ENCODE assay signal across 8 mouse cellular contexts in genomic region chr16:32098897-32099637, GRCm38 (mm10). TPM values are rescaled to one million over a fixed set of nuclear protein-coding genes. Genes with fewer than 3 reads are reported as not detected.
A peak's percentile ranks its signal among the peaks of the same experiment; 100 is the strongest.
DNase-seq lines count a peak whose midpoint lies in the region; ATAC-seq lines count a peak whose summit lies in the region.

No protein-coding gene starts in this region.

- H3K4me3 ChIP-seq in kidney, embryonic 16.5 days (ENCODE audit: low read length): peak overlapping the region; percentile 80
- peak overlapping the region; percentile 89 for H3K4me3 ChIP-seq in brown adipose tissue, adult 24 weeks (ENCODE audit: insufficient read depth, low read depth, low read length)
- H3K4me3 ChIP-seq in hindbrain, embryonic 15.5 days: peak overlapping the region; percentile 87
- H3K4me3 ChIP-seq in midbrain, embryonic 13.5 days (replicated peaks): peak overlapping the region; percentile 81

- peaks cover 30% of the 10 kb centered on the region for H3K36me3 ChIP-seq in kidney, embryonic 16.5 days (ENCODE audit: insufficient read depth, low read length)
- peaks cover 25% of the 10 kb centered on the region for H3K36me3 ChIP-seq in hindbrain, embryonic 15.5 days
- peaks cover 34% of the 10 kb centered on the region for H3K36me3 ChIP-seq in midbrain, embryonic 13.5 days

- H3K4me1 ChIP-seq in kidney, embryonic 16.5 days (ENCODE audit: insufficient read depth, low read length): peaks cover 15% of the 10 kb centered on the region
- H3K4me1 ChIP-seq in brown adipose tissue, adult 24 weeks (ENCODE audit: control insufficient read depth, insufficient read depth, insufficient read length, low read length): no peaks in the 10 kb centered on the region
- peaks cover 17% of the 10 kb centered on the region for H3K4me1 ChIP-seq in hindbrain, embryonic 15.5 days (replicated peaks)
- peaks cover 20% of the 10 kb centered on the region for H3K4me1 ChIP-seq in midbrain, embryonic 13.5 days (replicated peaks)

- no peaks in the 10 kb centered on the region for H3K9me3 ChIP-seq in kidney, embryonic 16.5 days (ENCODE audit: low read length)
- H3K9me3 ChIP-seq in hindbrain, embryonic 15.5 days: no peaks in the 10 kb centered on the region
- no peaks in the 10 kb centered on the region for H3K9me3 ChIP-seq in midbrain, embryonic 13.5 days

- DNase-seq in kidney, adult 18-20 months: no peak
- DNase-seq in cerebellum, adult 18-20 months: no peak
- DNase-seq in urinary bladder, adult 2 months (ENCODE audit: low spot score): no peak
- no peak for DNase-seq in natural killer cell, adult 2 months (ENCODE audit: low spot score in 2 of 2)

- under 1% methylated on average over 39 of the region's 39 CpGs for WGBS in kidney, embryonic 16.5 days
- under 1% methylated on average over 39 of the region's 39 CpGs for WGBS in hindbrain, embryonic 15.5 days
- WGBS in midbrain, embryonic 13.5 days: under 1% methylated on average over 39 of the region's 39 CpGs

- H3K27ac ChIP-seq in kidney, embryonic 16.5 days (ENCODE audit: low read length): peak overlapping the region; percentile 89
- H3K27ac ChIP-seq in brown adipose tissue, adult 24 weeks (replicated peaks; ENCODE audit: low read depth, low read length): peak overlapping the region; percentile 31; the same call in 1 of the 2 replicates
- peak overlapping the region; percentile 81 for H3K27ac ChIP-seq in hindbrain, embryonic 15.5 days (replicated peaks)
- peak overlapping the region; percentile 85 for H3K27ac ChIP-seq in midbrain, embryonic 13.5 days

- no peaks in the 10 kb centered on the region for H3K27me3 ChIP-seq in kidney, embryonic 16.5 days (ENCODE audit: insufficient read depth, low read length)
- no peaks in the 10 kb centered on the region for H3K27me3 ChIP-seq in hindbrain, embryonic 15.5 days
- H3K27me3 ChIP-seq in midbrain, embryonic 13.5 days: no peaks in the 10 kb centered on the region

- H3K4me2 ChIP-seq in kidney, embryonic 16.5 days (replicated peaks; ENCODE audit: low read depth, low read length): peak overlapping the region; percentile 71
- peak overlapping the region; percentile 70 for H3K4me2 ChIP-seq in hindbrain, embryonic 15.5 days
- peak overlapping the region; percentile 71 for H3K4me2 ChIP-seq in midbrain, embryonic 13.5 days (replicated peaks)

- peak overlapping the region; percentile 94 for H3K9ac ChIP-seq in kidney, embryonic 16.5 days (replicated peaks; ENCODE audit: low read length)
- H3K9ac ChIP-seq in hindbrain, embryonic 15.5 days: peak overlapping the region; percentile 84
- peak overlapping the region; percentile 90 for H3K9ac ChIP-seq in midbrain, embryonic 13.5 days (replicated peaks)

- peak; percentile 87 for ATAC-seq in kidney, embryonic 16.5 days (ENCODE audit: low FRiP score, low TSS enrichment)
- peak; percentile 87 for ATAC-seq in hindbrain, embryonic 15.5 days (ENCODE audit: low FRiP score, low read depth)
- peak; percentile 88 for ATAC-seq in midbrain, embryonic 13.5 days

RNA-seq across cellular contexts. Expression of gene Pigx, which starts 0.5 kb away (rescaled TPM):
- 130 and 136 TPM in 2 replicates for polyA plus RNA-seq in kidney, embryonic 16.5 days (2015; fragmentation: Nextera tagmentation; extraction: Ambion mirVana)
- polyA plus RNA-seq in brown adipose tissue, adult 24 weeks (2012; ENCODE audit: insufficient read depth, insufficient read length, missing spikeins): 25.2 and 38.3 TPM in 2 replicates
- 101 TPM in 2 replicates for polyA plus RNA-seq in hindbrain, embryonic 15.5 days (2015; fragmentation: Nextera tagmentation; extraction: Ambion mirVana)
- polyA plus RNA-seq in midbrain, embryonic 13.5 days (2015; fragmentation: Nextera tagmentation; extraction: Ambion mirVana): 149 and 153 TPM in 2 replicates
- polyA plus RNA-seq in urinary bladder, adult 2 months (2012; rRNA removed): 58.3 and 74.9 TPM in 2 replicates

RNA-seq across cellular contexts. Expression of gene Cep19, which starts 0.5 kb away (rescaled TPM):
- polyA plus RNA-seq in kidney, embryonic 16.5 days (2015; fragmentation: Nextera tagmentation; extraction: Ambion mirVana): 42.6 and 44.5 TPM in 2 replicates
- polyA plus RNA-seq in brown adipose tissue, adult 24 weeks (2012; ENCODE audit: insufficient read depth, insufficient read length, missing spikeins): 13.5 and 14.1 TPM in 2 replicates
- polyA plus RNA-seq in hindbrain, embryonic 15.5 days (2015; fragmentation: Nextera tagmentation; extraction: Ambion mirVana): 44.2 and 48.2 TPM in 2 replicates
- 45.6 and 46.9 TPM in 2 replicates for polyA plus RNA-seq in midbrain, embryonic 13.5 days (2015; fragmentation: Nextera tagmentation; extraction: Ambion mirVana)
- 19.4 and 20.3 TPM in 2 replicates for polyA plus RNA-seq in urinary bladder, adult 2 months (2012; rRNA removed)

RNA-seq across cellular contexts. Expression of gene Pak2, which starts 19.9 kb away (rescaled TPM):
- polyA plus RNA-seq in kidney, embryonic 16.5 days (2015; fragmentation: Nextera tagmentation; extraction: Ambion mirVana): 38.2 and 40.3 TPM in 2 replicates
- 23.1 and 24.3 TPM in 2 replicates for polyA plus RNA-seq in brown adipose tissue, adult 24 weeks (2012; ENCODE audit: insufficient read depth, insufficient read length, missing spikeins)
- polyA plus RNA-seq in hindbrain, embryonic 15.5 days (2015; fragmentation: Nextera tagmentation; extraction: Ambion mirVana): 30.1 and 31.8 TPM in 2 replicates
- polyA plus RNA-seq in midbrain, embryonic 13.5 days (2015; fragmentation: Nextera tagmentation; extraction: Ambion mirVana): 41.9 and 43.6 TPM in 2 replicates
- 31.4 and 36.0 TPM in 2 replicates for polyA plus RNA-seq in urinary bladder, adult 2 months (2012; rRNA removed)

Comparison
In these comparisons a context has a peak if more than half of its experiments do, and no peak if none do; other contexts are left out.
1. H3K27ac ChIP-seq: peak in every context shown above with its lines; median percentile 89 in kidney, embryonic 16.5 days; 85 in midbrain, embryonic 13.5 days; 81 in hindbrain, embryonic 15.5 days; 31 in brown adipose tissue, adult 24 weeks.